Mouse (Mus musculus): ENCODE measurements around the gene Srprb. TPM values are rescaled to one million over a fixed set of nuclear protein-coding genes. Genes with fewer than 3 reads are reported as not detected.

The Srprb gene
- polyA plus RNA-seq (2015; fragmentation: Nextera tagmentation; extraction: Ambion mirVana), result 49.3 and 55.1 TPM in 2 replicates

DNA sequence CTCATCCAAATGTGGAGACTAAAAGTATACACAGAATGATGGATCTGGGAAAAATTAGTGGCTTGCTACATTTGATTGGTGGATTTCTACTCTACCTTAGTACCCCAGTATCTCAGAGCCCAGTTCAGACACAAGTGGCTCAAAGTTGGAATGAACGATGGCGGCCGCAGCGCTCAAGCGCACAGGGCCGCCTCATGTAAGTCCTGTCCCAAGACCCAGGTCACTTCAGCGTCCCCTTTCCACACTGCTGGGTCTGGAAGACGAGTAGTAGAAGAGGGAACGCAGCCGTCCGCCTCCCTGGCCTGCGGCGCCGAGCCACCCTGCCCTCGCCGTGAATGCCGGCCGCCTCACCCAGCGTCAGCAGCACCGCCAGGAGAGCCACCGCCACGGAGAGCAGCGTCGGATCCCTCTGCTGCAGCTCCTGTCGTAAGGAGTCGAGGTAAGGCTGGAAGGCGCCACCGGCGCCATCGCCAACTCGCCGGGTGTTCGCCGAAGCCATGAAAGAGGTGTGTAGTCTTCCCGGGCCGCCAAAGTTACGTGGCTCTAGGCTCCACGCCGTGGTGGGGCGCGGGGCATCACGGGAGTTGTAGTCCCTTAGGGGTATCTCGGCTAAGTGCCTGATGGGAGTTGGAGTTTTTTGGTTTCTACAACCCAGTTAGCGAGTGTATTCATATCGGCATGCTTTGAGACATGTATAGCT lies at the start of gene Srprb:
Gene Srprb (minus strand): TSS at position 577 of the 700 bp plus-strand sequence.
- peaks cover 11% of the 10 kb centered on the region for H3K4me1 ChIP-seq (replicated peaks)
- H3K9me3 ChIP-seq, result no peaks in the 10 kb centered on the region
- under 1% methylated on average over 45 of the region's 45 CpGs for WGBS
- peaks cover 21% of the 10 kb centered on the region for H3K36me3 ChIP-seq
- H3K27me3 ChIP-seq, result no peaks in the 10 kb centered on the region
- peak within 1 kb of the TSS; percentile 75 for H3K4me3 ChIP-seq (replicated peaks)
- H3K9ac ChIP-seq (replicated peaks), result peak within 1 kb of the TSS; percentile 81
- peak within 1 kb of the TSS; percentile 65 for H3K4me2 ChIP-seq (replicated peaks)
- H3K27ac ChIP-seq, result peak within 1 kb of the TSS; percentile 80
- peak; percentile 99 for ATAC-seq

DNA sequence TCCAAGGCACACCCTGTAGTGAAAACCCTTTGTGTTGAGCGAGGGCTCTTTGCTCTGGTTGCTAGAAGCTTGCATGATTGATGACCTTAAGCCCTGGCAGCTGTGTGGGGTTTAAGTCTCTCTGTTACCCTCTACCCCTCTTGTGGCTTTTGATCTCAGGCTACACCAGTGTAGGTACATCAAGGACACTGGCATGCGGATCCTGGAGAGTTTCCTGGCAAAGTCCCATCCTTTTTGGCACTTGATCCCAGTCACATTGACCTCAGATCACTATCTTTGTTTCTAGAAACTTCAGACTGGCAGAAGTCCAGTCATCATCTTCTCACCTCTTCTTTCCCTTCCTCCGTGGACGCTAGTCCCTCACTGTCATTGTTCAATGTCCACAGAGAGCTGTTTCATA lies 46.7 kb upstream of the Srprb start:
- WGBS, result 67% methylated on average over 4 of the region's 4 CpGs
- no peak for ATAC-seq
- H3K4me2 ChIP-seq (replicated peaks), result no peak overlapping the region

GRCm38 (mm10) chr9:103246526-103247168 lies 44.7 kb upstream of the Srprb start:
- Histone ChIP-seq H3K4me1 (replicated peaks) (no peaks in the 10 kb centered on the region), H3K36me3 (no peaks in the 10 kb centered on the region), H3K4me3 (replicated peaks) (no peak overlapping the region), H3K27ac (no peak overlapping the region), H3K9ac (replicated peaks) (no peak overlapping the region), H3K9me3 (no peaks in the 10 kb centered on the region), H3K27me3 (no peaks in the 10 kb centered on the region), H3K4me2 (replicated peaks) (no peak overlapping the region)
- ATAC-seq, result no peak
- 87% methylated on average over 8 of the region's 8 CpGs for whole genome bisulfite sequencing

More for the DNA sequence above, 46.7 kb upstream of the Srprb start:
- no peaks in the 10 kb centered on the region for H3K9me3 ChIP-seq
- H3K4me1 ChIP-seq (replicated peaks), result no peaks in the 10 kb centered on the region
- no peak overlapping the region for H3K4me3 ChIP-seq (replicated peaks)
- H3K27me3 ChIP-seq, result no peaks in the 10 kb centered on the region
- no peak overlapping the region for H3K9ac ChIP-seq (replicated peaks)
- H3K27ac ChIP-seq, result no peak overlapping the region
- H3K36me3 ChIP-seq, result no peaks in the 10 kb centered on the region

DNA sequence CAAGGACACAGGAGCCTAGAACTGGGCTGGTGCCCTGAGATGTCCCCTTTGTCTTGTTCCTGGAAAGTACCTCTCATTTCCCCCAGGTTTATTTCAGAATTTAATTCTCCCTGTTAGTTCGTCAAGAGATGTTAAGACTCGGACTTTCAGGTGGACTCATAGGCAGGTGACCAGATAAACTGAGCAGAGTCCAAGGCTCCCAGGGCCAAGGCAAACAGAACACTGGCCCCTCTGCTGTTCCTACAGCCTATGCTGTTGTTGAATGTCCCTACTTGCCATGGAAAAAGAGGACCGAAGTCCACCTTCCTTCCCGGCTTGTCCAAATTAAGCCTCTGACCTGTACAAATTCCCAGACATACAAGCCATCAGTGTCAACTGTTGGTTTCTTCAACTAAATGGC lies 41.7 kb upstream of the Srprb start:
- H3K4me2 ChIP-seq (replicated peaks), result no peak overlapping the region
- H3K9me3 ChIP-seq, result no peaks in the 10 kb centered on the region
- H3K27me3 ChIP-seq, result no peaks in the 10 kb centered on the region
- 96% methylated on average over 4 of the region's 4 CpGs for WGBS
- no peak overlapping the region for H3K9ac ChIP-seq (replicated peaks)
- H3K4me1 ChIP-seq (replicated peaks), result no peaks in the 10 kb centered on the region
- no peaks in the 10 kb centered on the region for H3K36me3 ChIP-seq
- no peak overlapping the region for H3K4me3 ChIP-seq (replicated peaks)
- no peak overlapping the region for H3K27ac ChIP-seq
- no peak for ATAC-seq

DNA sequence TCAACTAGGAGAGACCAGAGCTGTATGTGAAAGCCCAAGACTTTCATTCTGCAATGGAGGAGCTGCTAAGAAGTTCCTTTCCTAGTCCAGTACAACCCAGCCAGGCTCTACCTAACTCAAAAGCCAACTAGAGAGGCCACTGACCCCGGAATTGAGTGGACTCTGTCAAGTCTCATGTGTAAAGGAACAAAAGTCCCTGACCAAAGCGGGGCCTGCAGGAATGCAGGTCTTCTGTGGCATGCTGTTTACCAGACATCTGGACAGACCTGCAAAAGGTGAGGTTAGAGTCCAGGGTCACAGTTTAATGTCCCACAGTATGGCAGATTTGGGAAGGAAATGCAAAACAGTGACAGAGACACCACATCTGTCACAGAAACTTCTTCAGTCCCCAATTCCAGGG lies 39.3 kb upstream of the Srprb start:
- WGBS, result 83% methylated on average over 2 of the region's 2 CpGs
- Histone ChIP-seq H3K9me3 (no peaks in the 10 kb centered on the region), H3K27me3 (no peaks in the 10 kb centered on the region), H3K27ac (no peak overlapping the region), H3K4me2 (replicated peaks) (no peak overlapping the region), H3K4me1 (replicated peaks) (no peaks in the 10 kb centered on the region), H3K36me3 (no peaks in the 10 kb centered on the region), H3K4me3 (replicated peaks) (no peak overlapping the region), H3K9ac (replicated peaks) (no peak overlapping the region)
- no peak for ATAC-seq

DNA sequence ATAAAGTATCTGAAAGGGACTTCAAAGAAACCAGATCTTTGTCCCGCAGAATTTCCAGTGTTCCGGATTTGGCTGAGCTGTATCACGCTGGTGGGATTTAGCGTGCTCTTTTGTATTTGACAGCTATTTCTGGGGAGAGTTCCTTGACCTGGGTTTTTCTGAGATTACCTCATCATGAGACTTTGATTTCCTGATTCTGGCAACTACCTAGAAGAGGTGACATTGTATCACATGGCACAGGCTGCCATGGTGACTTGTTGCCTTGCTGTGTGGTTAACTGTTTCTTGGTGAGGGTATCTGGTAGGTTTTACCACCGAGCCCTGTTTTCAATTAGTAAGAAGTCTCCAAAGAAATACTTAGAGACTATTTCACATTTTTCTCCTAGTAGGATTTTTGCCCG lies 37.5 kb upstream of the Srprb start:
- H3K4me2 ChIP-seq (replicated peaks), result no peak overlapping the region
- no peaks in the 10 kb centered on the region for H3K27me3 ChIP-seq
- no peaks in the 10 kb centered on the region for H3K9me3 ChIP-seq
- no peak for ATAC-seq
- 0 out of 2 replicates have a peak, but pooled peaks cover 3% of the 10 kb centered on the region for H3K4me1 ChIP-seq (replicated peaks)
- 82% methylated on average over 6 of the region's 6 CpGs for whole genome bisulfite sequencing
- no peak overlapping the region for H3K27ac ChIP-seq
- no peak overlapping the region for H3K4me3 ChIP-seq (replicated peaks)
- H3K36me3 ChIP-seq, result no peaks in the 10 kb centered on the region
- no peak overlapping the region for H3K9ac ChIP-seq (replicated peaks)

DNA sequence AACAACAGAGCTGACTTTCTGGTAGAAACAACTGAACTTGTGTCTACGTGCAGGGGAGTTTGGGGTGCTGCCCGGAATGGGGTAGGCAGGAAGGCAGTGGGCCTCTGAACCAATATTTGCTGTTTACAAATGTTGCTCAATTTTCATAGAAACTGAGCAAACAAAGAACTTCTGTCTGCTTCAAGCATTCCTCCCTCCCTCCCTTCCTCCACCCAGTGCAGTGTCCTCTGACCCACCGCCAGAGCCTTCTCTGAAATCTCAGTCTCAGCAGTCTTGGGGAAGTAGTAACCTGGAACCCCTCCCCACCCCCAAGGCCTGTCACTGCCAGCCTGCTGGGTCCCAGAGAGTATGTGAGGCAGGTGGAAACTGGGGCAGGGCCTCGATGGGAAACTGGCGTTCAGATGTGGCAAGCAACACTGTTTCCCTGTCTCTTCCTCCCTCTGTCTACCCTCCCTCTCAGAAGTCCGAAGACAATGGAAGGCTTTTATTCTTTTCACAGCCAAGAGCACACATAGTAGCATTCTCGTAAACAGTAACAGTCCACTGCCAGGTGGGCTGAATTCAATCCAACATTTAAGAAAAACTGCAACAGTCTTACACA lies 32.7 kb upstream of the Srprb start:
- H3K27me3 ChIP-seq, result no peaks in the 10 kb centered on the region
- H3K27ac ChIP-seq, result peak overlapping the region; percentile 11; the same call in 1 of the 2 replicates
- peaks cover 16% of the 10 kb centered on the region; the same call in 1 of the 2 replicates for H3K4me1 ChIP-seq (replicated peaks)
- no peak overlapping the region for H3K4me2 ChIP-seq (replicated peaks)
- H3K4me3 ChIP-seq (replicated peaks), result no peak overlapping the region
- H3K9me3 ChIP-seq, result no peaks in the 10 kb centered on the region
- ATAC-seq, result no peak
- WGBS, result 66% methylated on average over 7 of the region's 7 CpGs
- no peaks in the 10 kb centered on the region for H3K36me3 ChIP-seq
- no peak overlapping the region for H3K9ac ChIP-seq (replicated peaks)

GRCm38 (mm10) chr9:103234059-103234458 lies 32.1 kb upstream of the Srprb start:
- ATAC-seq, result no peak
- WGBS, result 76% methylated on average over 7 of the region's 7 CpGs
- peak overlapping the region; percentile 11; the same call in 1 of the 2 replicates for H3K27ac ChIP-seq
- no peak overlapping the region for H3K4me3 ChIP-seq (replicated peaks)
- H3K36me3 ChIP-seq, result no peaks in the 10 kb centered on the region
- H3K9me3 ChIP-seq, result no peaks in the 10 kb centered on the region
- H3K27me3 ChIP-seq, result no peaks in the 10 kb centered on the region
- H3K4me2 ChIP-seq (replicated peaks), result no peak overlapping the region
- H3K9ac ChIP-seq (replicated peaks), result no peak overlapping the region
- peaks cover 16% of the 10 kb centered on the region; the same call in 1 of the 2 replicates for H3K4me1 ChIP-seq (replicated peaks)

GRCm38 (mm10) chr9:103233006-103233395 lies 31.1 kb upstream of the Srprb start:
- no peak overlapping the region for H3K9ac ChIP-seq (replicated peaks)
- no peak overlapping the region for H3K4me2 ChIP-seq (replicated peaks)
- H3K9me3 ChIP-seq, result no peaks in the 10 kb centered on the region
- no peak overlapping the region for H3K27ac ChIP-seq
- H3K4me1 ChIP-seq (replicated peaks), result peaks cover 16% of the 10 kb centered on the region; the same call in 1 of the 2 replicates
- no peak overlapping the region for H3K4me3 ChIP-seq (replicated peaks)
- ATAC-seq, result no peak
- 79% methylated on average over 7 of the region's 7 CpGs for WGBS
- H3K36me3 ChIP-seq, result no peaks in the 10 kb centered on the region
- H3K27me3 ChIP-seq, result no peaks in the 10 kb centered on the region

DNA sequence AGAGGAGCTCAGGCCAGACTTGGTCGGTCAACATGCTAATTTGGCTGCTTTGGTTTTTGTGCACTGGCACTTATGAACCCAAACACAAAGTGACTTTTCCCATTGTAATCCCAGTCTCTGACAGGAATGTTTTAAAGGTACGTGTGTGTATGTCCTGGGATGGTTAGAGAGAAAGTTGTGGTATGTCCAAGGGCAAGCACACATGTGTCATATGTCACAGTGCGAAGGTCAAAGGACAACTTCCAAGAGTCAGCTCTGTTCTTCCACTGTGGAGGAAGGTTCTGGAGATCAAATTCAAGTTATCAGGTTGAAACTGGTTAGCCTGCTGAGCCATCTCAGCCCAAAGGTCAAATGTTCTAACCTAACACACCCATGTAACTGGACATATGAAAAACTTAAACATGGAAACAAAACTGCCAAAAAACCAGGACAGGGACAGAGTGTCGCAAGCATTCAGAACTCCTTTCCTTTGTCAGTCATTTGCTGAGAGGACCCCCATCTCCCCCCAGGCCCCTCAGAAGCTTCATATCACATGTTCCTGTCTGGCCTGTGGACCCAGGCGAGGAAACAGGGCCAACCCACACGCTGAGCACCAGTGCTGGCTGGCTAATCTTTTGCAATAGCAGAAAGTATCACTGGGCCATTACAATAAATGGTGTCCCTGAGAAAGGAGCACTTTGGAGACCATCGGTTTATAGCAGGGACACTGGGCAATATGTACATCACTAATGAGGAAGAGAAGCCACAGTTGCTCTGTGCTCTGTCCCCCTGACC lies 30.5 kb upstream of the Srprb start:
- Histone ChIP-seq H3K4me3 (replicated peaks) (no peak overlapping the region), H3K9ac (replicated peaks) (no peak overlapping the region), H3K4me1 (replicated peaks) (peaks cover 16% of the 10 kb centered on the region; the same call in 1 of the 2 replicates), H3K27me3 (no peaks in the 10 kb centered on the region), H3K4me2 (replicated peaks) (no peak overlapping the region), H3K27ac (no peak overlapping the region), H3K9me3 (no peaks in the 10 kb centered on the region), H3K36me3 (no peaks in the 10 kb centered on the region)
- 86% methylated on average over 7 of the region's 7 CpGs for WGBS
- ATAC-seq, result no peak

DNA sequence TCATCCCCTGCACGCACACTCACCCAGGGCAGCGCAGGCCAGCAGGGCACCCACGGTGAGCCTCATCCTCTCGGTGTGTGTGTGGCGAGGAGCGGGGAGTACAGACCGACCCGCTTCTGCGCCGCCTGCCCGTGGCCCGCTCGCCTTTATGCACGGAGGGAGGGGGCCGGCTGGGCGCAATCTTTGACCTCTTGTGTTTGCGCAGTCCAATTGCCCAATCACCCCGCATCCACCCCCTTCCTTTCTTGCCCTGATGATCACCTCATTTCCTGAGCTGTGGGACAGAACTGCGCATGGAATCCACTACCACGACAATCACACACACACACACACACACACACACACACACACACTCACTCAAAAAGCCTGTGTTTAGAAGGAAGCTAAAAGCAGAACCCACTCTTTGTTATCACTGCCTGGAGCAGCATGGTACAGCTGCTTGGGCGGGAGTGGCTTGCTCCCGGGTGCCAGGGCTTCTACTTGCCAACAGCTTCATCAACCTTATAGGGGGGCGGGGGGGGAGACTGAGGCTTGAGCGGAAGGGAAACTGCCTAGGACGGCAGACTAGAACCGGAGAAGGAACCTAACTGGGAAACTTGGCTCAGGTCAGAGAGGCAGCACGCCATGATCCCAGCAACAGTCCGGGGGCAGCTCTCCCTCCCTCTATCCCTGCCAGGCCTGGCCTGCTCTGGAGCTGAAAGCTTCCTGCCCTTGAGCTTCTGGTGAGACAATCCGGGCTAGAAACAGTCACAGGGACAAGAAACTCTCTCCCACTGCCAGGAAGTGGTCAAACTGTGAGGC lies 28.4 kb upstream of the Srprb start, which contains the start of the genes Gm20425 and Trf:
Gene Gm20425 (minus strand): TSS at position 157 of the 801 bp plus-strand sequence.
Gene Trf (minus strand): TSS at position 294 of the 801 bp plus-strand sequence.
- Histone ChIP-seq H3K9me3 (no peaks in the 10 kb centered on the region), H3K27ac (peak within 1 kb of the TSS; percentile 58; the same call in 1 of the 2 replicates), H3K27me3 (no peaks in the 10 kb centered on the region), H3K9ac (replicated peaks) (peak within 1 kb of the TSS; percentile 10; the same call in 1 of the 2 replicates), H3K36me3 (no peaks in the 10 kb centered on the region), H3K4me3 (replicated peaks) (no peak within 1 kb of the TSS; the same call in 1 of the 2 replicates), H3K4me1 (replicated peaks) (peaks cover 16% of the 10 kb centered on the region; the same call in 1 of the 2 replicates), H3K4me2 (replicated peaks) (peak within 1 kb of the TSS; percentile 37)
- WGBS, result 54% methylated on average over 29 of the region's 29 CpGs
- peak; percentile 56 for ATAC-seq
